Mouse (Mus musculus) CH12F3 (cell line): ENCODE data around the gene Syn3.

Experiments
- in situ Hi-C: fragments of 300-500 bp; cut with MboI; formaldehyde crosslinking; loops from 2 replicates; pipeline ENCODE4 v1.14.3; 2020; ENCODE audit warnings: low sequenced_read_pairs

The Syn3 gene

GRCm38 (mm10) chr10:86021749-86022473 is 476.8 kb downstream of the Syn3 start, which contains the start of gene Fbxo7:
TSS of gene Fbxo7 (plus strand) at chr10:86021972.
- in situ Hi-C loops: no loop called here

- in situ Hi-C loops: no loop called here
These were observed 477.3 kb downstream of the Syn3 start for GRCm38 (mm10) chr10:86021408-86021748.

GRCm38 (mm10) chr10:86018813-86019212 is 479.9 kb downstream of the Syn3 start:
- in situ Hi-C loops: no loop called here

- in situ Hi-C loops: no loop called here
These were observed 480.9 kb downstream of the Syn3 start for GRCm38 (mm10) chr10:86017781-86018180.

GRCm38 (mm10) chr10:86011781-86012180 is 486.9 kb downstream of the Syn3 start, which contains the start of gene Bpifc:
TSS of gene Bpifc (minus strand) at chr10:86011895.
- in situ Hi-C loops: no loop called here

GRCm38 (mm10) chr10:86011172-86011571 is 487.5 kb downstream of the Syn3 start:
- in situ Hi-C loops: no loop called here

- in situ Hi-C loops: no loop called here
These were observed 488.1 kb downstream of the Syn3 start for GRCm38 (mm10) chr10:86010636-86011035.

GRCm38 (mm10) chr10:86009688-86010087 is 489.0 kb downstream of the Syn3 start:
- in situ Hi-C loops: no loop called here

GRCm38 (mm10) chr10:86006455-86006854 is 492.2 kb downstream of the Syn3 start:
- in situ Hi-C loops: no loop called here
